Mouse (Mus musculus): ENCODE measurements around the gene Amhr2. TPM values are rescaled to one million over a fixed set of nuclear protein-coding genes. Genes with fewer than 3 reads are reported as not detected.

Gene Amhr2
- polyA plus RNA-seq (2012; rRNA removed), result 0.53 and 0.62 TPM in 2 replicates

DNA sequence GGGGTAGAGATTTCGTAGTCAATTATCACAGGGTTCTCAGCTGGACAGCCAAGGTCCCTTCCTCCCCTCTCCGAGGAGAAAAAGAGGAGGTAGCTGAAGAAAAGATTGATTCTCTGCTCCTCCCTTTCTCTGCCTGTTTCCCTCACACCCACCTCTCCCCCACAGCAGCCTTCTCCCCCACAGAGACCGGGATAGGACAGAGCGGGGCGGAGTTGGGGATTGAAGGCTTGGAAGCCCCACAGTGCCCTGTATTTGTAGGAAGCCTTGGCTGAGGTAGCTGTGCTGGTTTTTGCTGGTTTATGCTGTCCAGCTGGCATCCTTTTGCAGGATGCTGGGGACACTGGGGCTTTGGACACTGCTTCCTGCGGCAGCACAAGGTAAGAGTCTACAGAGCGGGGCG lies at the start of gene Amhr2:
Gene Amhr2, plus strand, starts transcription at position 222 of the 400 bp plus-strand sequence.
- no peak for DNase-seq (ENCODE audit: low spot score)

DNA sequence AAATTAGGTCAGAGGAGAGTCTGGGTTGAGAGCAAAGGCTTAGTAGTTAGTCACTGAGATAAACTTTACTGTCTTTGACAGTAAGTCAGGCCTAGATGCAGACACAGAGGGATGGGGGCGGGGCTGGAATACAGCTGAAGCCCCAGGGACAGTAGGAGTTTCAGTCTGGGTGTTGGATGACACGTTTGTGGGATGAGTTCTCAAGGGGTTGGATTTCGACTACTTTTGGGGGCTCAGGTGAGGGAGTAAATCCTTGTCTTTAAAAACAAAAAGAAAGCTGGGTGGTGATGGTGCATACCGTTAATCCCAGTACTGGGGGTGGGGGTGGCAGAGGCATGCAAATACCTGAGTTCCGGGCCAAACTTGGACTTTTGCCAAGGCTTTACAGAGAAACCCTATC lies 46.5 kb upstream of the Amhr2 start:
- DNase-seq (ENCODE audit: low spot score), result no peak

DNA sequence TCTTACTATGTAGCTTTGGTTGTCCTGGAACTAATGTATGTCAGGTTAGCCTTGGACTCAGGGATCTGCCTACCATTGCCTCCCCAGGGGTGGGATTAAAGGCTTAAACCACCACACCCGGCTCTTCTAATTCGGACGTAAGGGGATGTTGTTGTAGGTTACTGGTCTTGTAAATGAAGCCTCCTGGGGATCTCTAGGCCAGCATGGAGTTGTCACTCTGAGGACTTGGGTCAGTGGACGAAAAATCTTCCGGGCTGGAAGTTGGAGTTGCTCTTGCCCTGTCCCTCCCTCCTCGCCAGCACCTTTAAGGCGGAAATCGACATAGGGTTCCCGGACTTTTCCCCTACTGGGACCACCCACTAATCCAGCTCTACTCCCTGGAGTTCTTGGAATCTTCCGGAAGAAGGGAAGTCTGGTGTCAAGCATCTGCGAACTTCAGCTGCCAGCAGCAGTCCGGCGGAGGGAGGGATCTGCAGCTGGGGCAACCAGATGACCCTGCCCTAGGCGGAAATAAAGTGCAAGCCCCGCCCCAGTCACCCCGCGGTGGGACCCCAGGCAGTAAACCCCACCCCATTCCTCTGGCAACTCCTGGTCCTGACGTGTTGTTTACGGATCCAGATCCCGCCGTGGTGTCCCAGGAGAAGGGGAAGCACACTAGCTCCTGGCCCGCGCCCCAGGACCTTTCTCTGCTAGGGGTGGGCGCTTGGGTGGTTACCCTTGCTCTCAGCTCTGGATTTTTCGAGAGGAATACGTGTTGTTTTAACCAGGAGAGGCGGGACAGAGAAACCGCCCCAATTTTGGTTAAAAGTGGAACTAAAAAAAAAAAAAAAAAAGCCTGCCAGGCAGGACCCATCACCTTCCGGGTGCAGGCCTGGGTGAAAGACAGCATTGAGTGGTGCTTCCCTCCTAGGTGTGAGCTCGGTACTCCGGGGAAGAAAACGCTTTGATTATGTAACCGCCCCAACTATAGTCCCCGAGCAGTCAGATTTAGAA lies 45.6 kb upstream of the Amhr2 start:
- peak; percentile 76 for DNase-seq (ENCODE audit: low spot score)

DNA sequence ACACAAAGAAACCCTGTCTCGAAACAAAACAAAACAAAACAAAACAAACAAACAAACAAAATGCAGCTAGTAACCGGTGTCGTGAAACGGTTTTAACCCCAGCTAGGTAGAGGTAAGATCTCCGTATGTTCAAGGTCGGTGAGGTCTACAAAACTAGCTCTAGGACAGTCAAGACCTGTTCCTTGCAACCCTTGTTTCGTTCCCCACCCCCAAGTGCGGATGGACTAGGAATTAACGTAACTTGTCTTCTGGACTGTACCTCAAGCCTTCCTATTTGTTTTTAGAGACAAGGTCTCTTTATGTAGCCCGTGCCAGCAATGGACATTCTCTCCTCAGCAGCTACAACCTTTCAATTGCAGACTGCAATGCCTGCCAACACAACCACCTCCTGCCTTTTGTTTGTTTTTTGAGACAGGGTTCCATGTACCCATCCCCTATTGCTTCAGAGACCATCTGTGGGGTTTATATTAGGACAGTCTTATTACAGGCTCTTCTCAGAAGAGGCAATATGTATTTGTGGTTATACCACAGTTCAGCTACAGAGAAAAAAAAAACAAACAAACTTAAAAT lies 44.6 kb upstream of the Amhr2 start:
- no peak for DNase-seq (ENCODE audit: low spot score)

DNA sequence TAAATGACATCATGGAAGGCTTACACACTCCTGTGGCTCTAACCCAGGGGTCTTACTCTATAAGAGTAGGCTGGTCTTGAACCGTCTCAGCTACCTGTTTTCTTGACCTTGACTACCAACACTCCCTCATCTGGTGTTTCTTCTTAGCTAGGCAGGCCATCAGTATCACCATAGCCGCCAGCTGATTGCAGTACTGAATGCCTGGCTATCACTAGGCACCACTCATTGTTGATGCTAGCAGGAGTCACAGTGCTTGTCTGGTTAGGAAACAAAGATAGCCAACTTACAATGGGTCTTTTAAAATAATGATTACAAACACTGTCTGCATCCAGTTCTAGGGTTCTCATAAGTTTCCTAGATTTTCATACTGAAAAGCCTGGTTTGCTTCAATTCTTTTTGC lies 43.9 kb upstream of the Amhr2 start:
- no peak for DNase-seq (ENCODE audit: low spot score)

DNA sequence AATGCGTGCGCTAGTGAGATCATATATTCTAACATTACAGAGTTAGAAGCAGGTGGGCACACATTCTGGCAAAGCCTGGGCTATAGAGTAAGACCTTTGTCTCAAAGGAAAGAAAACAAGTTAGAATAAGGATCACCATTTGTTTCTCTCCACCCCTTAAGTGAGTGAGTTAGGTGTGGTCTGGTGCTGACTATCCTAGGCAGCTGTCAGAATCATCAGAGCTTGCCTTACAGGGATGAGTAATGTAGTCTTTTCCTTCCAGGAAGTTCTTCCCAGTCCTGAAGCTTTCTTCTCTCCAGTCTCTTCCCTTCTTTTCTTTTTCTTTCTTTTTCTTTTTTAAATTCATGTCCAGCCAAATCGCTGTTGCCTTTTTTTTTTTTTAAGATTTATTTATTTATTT lies 43.0 kb upstream of the Amhr2 start:
- no peak for DNase-seq (ENCODE audit: low spot score)

DNA sequence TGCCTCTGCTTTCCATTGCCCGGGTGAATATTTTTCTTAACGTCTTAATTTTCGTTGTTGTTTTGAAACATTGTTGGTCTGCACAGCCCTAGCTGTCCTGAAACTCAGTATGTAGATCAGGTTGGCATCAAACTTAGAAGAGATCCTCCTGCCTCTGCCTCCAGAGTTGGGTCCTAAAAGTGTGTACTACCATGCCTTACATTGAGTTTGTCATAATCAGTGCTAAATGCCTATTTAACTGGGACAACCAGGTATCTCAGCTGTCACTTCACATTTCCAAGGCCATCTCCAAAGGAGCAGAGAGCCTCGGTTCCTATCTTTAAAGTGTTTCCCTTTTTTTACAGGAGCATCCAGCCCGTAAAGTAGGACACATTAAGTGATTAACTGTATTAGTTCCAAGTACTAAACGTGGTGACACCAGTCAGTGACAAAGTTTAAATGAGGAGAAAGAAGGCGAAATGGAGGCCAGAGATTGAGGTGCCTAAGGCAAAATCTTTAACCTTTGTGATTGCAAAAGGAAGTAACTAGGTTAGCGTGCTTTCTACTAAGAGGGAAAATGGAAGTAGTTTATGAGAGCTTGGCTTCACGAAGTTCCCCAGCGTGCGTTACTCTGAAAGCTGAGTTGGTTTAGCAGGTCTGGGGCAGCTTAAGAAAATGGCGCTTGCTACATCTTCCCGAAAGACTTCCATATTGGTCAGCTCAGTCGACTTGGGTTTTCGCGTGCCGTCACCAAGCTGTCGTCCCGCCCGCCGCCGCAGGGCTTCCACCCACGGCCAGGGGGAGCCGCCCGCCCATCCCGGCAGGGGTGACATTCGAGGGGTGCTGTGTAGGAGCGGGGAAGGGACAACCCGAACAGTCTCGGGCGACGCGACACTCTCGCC lies 40.3 kb upstream of the Amhr2 start:
- no peak for DNase-seq (ENCODE audit: low spot score)

DNA sequence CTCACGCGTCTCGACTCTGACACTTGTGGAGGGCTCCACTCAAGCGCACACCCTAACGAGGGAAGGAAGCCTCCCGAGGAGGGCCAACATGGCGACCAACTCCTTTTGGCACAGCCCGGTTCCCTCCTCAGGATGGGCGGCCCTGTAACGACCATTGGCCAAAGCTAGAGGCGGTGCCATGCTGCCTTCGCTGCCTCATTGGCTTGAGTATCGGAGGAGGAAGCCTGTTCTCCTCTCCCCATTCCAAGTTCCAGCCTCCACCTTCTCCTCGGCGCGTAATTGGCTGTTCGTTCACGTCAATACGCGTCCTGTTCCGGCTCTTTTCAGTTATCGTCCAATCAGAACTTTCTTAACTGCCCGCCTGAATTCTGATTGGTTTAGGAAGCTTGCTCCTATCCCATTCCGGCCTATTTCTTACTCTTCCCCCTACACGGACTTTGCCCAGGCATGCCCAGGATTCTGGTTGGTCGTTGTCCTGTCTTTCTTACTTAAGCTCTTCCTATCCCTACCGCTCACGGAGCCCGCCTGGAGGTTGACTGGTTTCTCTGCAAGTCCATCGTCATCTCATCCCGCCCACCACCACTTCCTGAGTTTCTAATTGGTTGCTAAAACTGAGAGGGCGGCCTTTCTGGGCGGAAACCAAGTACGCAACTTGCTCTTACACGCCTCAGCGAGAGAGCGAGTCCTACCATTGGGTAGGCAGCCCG lies 39.5 kb upstream of the Amhr2 start, which contains the start of gene Sp1:
Gene Sp1, plus strand, starts transcription at position 655 of the 707 bp plus-strand sequence.
- DNase-seq (ENCODE audit: low spot score), result peak; percentile 98

DNA sequence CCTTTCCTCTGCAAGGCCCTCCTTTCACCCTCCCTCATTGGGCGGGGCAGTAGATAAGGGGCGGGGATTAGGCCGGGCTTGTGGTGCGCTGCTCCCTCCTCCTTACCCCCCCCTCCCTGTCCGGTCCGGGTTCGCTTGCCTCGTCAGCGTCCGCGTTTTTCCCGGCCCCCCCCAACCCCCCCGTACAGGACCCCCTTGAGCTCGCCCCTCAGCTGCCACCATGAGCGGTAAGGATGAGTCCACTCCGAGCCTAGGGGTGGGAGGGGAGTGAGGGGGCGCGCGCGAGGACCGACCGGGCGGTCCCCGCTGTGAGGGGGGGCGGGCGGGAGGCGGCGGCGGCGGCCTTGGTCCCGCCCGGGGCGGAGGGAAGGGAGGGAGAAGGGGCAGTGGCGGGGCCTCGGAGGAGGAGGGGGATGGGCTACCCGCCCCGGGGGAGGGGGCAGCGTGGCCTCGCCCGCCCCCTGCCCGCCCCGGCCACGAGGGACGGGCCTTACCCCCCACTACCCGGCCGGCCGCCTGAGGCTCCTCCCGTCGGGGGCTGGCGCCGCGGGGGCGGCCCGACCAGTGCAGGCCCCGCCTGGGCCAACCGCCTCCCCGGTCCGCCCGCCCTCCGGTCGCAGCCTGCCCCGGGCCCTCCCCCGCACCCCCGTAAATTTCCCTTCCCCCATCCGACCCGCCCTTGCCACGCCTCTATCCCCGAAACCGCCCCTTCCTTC lies 38.8 kb upstream of the Amhr2 start:
- peak; percentile 85 for DNase-seq (ENCODE audit: low spot score)

DNA sequence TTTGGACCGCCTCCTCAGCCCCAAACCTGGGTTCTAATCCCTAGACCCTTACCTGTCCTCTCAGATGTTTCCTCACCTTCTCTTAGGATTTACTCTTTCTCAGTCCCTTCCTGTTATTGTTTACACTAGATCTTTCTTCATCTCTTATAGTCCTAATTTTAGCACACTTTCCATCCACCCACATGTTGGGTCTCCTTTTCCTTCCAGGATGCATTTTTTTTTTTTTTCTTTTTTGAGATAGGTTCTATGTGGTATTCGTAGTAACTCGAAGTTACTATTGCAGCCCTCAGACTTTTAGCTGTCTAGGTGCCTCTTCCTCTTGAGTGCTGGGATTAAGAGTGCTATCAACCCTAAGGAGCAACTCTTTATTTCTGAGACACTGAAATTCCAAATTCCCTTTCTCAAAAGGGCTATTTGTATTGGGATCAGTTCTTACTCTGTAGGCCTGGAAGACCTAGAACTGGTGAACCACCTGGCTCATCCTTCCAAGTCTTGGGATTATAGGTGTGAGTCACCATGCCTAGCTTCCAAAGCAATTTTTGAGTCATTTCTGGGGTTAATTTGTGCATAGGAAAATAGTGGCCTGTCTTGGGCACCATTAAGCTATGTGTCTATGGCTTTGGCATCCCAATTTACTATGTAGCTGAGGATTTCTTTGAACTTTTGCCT lies 38.1 kb upstream of the Amhr2 start:
- no peak for DNase-seq (ENCODE audit: low spot score)

DNA sequence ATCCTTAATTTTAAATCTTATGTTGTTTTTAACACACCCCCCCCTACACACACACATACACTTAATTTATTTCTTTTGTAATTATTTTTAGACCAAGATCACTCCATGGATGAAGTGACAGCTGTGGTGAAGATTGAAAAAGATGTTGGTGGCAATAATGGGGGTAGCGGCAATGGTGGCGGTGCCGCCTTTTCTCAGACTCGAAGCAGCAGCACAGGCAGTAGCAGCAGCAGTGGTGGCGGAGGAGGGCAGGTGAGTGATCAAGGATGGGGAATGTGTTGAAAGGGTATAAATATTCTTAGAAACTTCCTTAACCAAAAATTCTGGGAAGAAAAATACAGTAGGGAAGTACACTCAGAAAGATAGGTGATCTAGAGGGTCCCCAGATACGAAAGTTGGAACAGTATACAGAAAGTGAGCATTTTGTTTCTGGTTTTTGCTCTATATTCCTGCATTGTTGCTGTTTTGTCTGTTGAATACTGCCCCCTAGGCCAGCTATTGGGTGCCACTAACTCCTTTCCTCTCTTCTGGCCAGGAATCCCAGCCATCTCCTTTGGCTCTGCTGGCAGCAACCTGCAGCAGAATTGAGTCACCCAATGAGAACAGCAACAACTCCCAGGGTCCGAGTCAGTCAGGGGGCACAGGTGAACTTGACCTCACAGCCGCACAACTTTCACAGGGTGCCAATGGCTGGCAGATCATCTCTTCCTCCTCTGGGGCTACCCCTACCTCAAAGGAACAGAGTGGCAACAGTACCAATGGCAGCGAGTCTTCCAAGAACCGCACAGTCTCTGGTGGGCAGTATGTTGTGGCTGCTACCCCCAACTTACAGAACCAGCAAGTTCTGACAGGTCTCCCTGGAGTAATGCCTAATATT lies 37.2 kb upstream of the Amhr2 start:
- DNase-seq (ENCODE audit: low spot score), result no peak

DNA sequence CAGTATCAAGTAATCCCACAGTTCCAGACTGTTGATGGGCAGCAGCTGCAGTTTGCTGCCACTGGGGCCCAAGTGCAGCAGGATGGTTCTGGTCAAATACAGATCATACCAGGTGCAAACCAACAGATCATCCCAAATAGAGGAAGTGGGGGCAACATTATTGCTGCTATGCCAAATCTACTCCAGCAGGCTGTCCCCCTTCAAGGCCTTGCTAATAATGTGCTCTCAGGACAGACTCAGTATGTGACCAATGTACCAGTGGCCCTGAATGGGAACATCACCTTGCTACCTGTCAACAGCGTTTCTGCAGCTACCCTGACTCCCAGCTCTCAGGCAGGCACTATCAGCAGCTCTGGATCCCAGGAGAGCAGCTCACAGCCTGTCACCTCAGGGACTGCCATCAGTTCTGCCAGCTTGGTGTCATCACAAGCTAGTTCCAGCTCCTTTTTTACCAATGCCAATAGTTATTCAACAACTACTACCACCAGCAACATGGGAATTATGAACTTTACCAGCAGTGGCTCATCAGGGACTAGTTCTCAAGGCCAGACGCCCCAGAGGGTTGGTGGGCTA lies 36.5 kb upstream of the Amhr2 start:
- no peak for DNase-seq (ENCODE audit: low spot score)

DNA sequence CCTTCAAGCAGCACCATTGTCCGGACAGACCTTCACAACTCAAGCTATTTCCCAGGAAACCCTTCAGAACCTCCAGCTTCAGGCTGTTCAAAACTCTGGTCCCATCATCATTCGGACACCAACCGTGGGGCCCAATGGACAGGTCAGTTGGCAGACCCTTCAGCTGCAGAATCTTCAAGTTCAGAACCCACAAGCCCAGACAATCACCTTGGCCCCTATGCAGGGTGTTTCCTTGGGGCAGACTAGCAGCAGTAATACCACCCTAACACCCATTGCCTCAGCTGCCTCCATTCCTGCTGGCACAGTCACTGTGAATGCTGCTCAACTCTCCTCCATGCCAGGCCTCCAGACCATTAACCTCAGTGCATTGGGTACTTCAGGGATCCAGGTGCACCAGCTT lies 35.9 kb upstream of the Amhr2 start:
- DNase-seq (ENCODE audit: low spot score), result no peak

DNA sequence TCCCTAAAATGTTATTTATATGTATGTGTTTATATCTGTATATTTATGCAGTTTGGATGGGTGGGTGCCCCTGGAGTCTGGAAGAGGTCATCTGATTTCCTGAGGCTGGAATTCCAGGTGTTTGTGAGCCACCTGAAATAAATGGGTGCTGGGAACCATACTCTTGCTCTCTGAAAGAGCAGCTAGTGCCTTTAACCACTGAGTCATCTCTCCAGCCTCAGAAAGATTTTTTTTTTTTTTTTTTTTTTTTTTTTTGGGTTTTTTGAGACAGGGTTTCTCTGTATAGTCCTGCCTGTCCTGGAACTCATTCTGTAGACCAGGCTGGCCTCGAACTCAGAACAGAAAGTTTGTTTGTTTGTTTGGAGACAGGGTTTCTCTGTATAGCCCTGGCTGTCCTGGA lies 34.1 kb upstream of the Amhr2 start:
- DNase-seq (ENCODE audit: low spot score), result no peak

DNA sequence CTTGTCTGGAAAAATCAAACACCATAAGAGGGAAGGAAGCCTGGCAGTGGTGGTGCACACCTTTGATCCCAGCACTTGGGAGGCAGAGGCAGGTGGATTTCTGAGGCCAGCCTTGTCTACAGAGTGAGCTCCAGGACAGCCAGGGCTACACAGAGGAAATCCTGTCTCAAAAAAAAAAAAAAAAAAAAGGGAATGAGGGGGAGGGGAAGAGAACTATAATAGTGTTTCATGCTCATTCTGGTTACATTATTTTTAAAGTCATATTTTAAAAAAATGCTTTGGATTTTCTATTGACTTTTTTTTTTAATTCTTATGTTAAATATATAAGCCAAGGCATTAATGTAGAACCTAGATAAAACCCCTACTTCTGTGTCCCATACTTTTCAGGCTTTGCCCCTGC lies 31.5 kb upstream of the Amhr2 start:
- DNase-seq (ENCODE audit: low spot score), result no peak

DNA sequence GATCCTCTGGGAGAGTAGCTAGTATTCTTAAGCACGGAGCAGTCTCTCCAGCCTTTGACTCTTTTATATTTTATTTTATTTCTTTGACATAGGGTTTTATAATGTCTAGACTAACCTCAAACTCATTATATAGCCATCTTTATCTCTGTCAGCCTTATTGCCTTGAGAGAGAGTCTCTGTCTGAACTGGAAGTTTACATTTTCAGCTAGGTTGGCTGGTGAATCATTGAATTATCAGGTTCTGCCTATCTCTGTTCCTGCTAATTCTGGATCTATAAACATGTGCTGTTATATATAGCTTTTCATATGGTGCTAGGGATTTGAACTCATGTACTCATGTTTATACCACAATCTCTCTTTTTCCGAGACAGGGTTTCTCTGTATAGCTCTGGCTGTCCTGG lies 27.6 kb upstream of the Amhr2 start:
- DNase-seq (ENCODE audit: low spot score), result no peak

DNA sequence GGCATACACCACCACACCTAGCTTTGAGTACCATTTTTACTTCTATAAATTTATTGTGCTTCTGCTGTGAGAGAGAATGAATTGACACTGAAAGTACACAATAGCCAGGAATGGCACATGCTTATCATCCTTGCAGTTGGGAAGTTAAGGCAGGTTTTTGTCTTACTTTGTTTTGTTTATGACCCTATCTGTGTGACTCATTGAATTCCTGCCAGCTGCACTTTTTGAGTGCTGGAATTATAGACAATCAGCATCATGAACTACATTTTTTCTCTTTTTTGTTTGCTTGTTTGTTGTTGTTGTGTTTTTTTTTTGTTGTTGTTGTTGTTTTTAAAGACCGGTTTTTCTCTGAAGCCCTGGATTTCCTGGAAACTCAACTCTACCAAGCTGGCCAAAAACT lies 24.2 kb upstream of the Amhr2 start:
- DNase-seq (ENCODE audit: low spot score), result no peak

DNA sequence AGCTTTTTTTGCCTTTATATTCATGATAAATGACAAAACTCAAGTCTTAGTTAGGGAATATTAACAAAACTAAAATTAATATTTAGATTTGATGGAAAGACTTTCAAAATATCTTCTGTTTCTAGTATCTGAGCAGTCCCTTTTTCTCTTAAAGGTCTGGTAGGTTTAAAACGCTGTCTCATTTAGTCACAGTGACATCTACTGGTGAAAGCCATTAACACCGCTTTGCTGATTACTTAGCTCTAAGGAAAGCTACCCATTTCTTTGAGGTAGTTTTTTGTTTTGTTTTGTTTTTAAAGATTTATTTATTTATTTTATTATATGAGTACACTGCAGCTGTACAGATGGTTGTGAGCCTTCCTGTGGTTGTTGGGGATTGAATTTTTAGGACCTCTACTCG lies 23.7 kb upstream of the Amhr2 start:
- DNase-seq (ENCODE audit: low spot score), result no peak

All from urinary bladder, adult 2 months (tissue).